Mouse (Mus musculus) liver, embryonic 13.5 days (tissue): ENCODE data around the gene Mta3. TPM values are rescaled to one million over a fixed set of nuclear protein-coding genes. Genes with fewer than 3 reads are reported as not detected.
A peak's percentile ranks its signal among the peaks of the same experiment; 100 is the strongest.

Experiments
- ATAC-seq: fragments of 200-750 bp; cut with Nextera tagmentation; 2 replicates; pipeline ENCODE4 v1.8.0; 2017; ENCODE audit warnings: low read depth, mild to moderate bottlenecking, moderate number of reproducible peaks, moderate library complexity
- DNase-seq: peaks from one replicate; pipeline ENCODE4 v3.0.0; 2022
- H3K27ac ChIP-seq: fragments of 300-500 bp; sonication (generic); 2 replicates; pipeline ENCODE4 v1.5.1; 2015; ENCODE audit warnings: moderate library complexity, mild to moderate bottlenecking, inconsistent platforms
- H3K27me3 ChIP-seq: fragments of 300-500 bp; sonication (generic); 2 replicates; pipeline ENCODE4 v1.6.1; 2015; ENCODE audit warnings: mild to moderate bottlenecking, inconsistent platforms
- H3K36me3 ChIP-seq: fragments of 300-500 bp; sonication (generic); 2 replicates; pipeline ENCODE4 v1.6.1; 2015; ENCODE audit warnings: mild to moderate bottlenecking, inconsistent platforms
- H3K4me1 ChIP-seq: fragments of 300-500 bp; sonication (generic); replicated peaks from 2 replicates; pipeline ENCODE4 v1.6.1; 2015; ENCODE audit warnings: inconsistent platforms
- H3K4me2 ChIP-seq: fragments of 300-500 bp; sonication (generic); 2 replicates; pipeline ENCODE4 v1.6.1; 2015; ENCODE audit warnings: inconsistent platforms, mild to moderate bottlenecking, moderate library complexity
- H3K4me3 ChIP-seq: fragments of 300-500 bp; sonication (generic); replicated peaks from 2 replicates; pipeline ENCODE4 v1.5.1; 2015; ENCODE audit warnings: mild to moderate bottlenecking, inconsistent platforms
- H3K9ac ChIP-seq: fragments of 300-500 bp; sonication (generic); 2 replicates; pipeline ENCODE4 v1.6.1; 2015; ENCODE audit warnings: mild to moderate bottlenecking, inconsistent platforms
- H3K9me3 ChIP-seq: fragments of 300-500 bp; sonication (generic); replicated peaks from 2 replicates; pipeline ENCODE4 v1.6.1; 2016; ENCODE audit warnings: inconsistent platforms
- WGBS: fragments of 180-500 bp; shearing (Covaris S2); methylation state at CpG from one replicate; pipeline ENCODE4 v1.1.7; 2015; ENCODE audit not compliant: insufficient replicate concordance; 5-methylcytosine and 5-hydroxymethylcytosine counted together
- polyA plus RNA-seq: library from polyadenylated mRNA; unstranded; fragments of >200 nt; fragmentation: Nextera tagmentation; extraction: Ambion mirVana; gene quantifications from 2 replicates; pipeline ENCODE4 v1.2.1, GENCODE M21; 2015

Mta3 gene
- polyA plus RNA-seq, 1 experiment from 2014 or later = 44.1 TPM

- H3K9me3 ChIP-seq = no peaks in the 10 kb centered on the region
- H3K4me1 ChIP-seq = peaks cover 22% of the 10 kb centered on the region
- 64% methylated on average over 3 of the region's 3 CpGs for WGBS
- H3K4me3 ChIP-seq = no peak overlapping the region
- DNase-seq = no peak
- H3K27ac ChIP-seq = peak overlapping the region; percentile 75
- H3K27me3 ChIP-seq = no peaks in the 10 kb centered on the region
- H3K9ac ChIP-seq = no peak overlapping the region
- H3K4me2 ChIP-seq = no peak overlapping the region
- H3K36me3 ChIP-seq = no peaks in the 10 kb centered on the region
- peak; percentile 81 for ATAC-seq
Measured at GRCm38 (mm10) chr17:83836048-83836447, 130.1 kb downstream of the Mta3 start.

- no peaks in the 10 kb centered on the region for H3K36me3 ChIP-seq
- no peak overlapping the region for H3K4me2 ChIP-seq
- no peaks in the 10 kb centered on the region for H3K9me3 ChIP-seq
- peak overlapping the region; percentile 29; the same call in 1 of the 2 replicates for H3K27ac ChIP-seq
- 64% methylated on average over 8 of the region's 8 CpGs for WGBS
- DNase-seq (no peak), ATAC-seq (no peak)
- H3K27me3 ChIP-seq = no peaks in the 10 kb centered on the region
- peaks cover 19% of the 10 kb centered on the region for H3K4me1 ChIP-seq
- no peak overlapping the region; the same call in 1 of the 2 replicates for H3K9ac ChIP-seq
- H3K4me3 ChIP-seq = no peak overlapping the region
Measured at GRCm38 (mm10) chr17:83837659-83838190, 131.8 kb downstream of the Mta3 start.

- Histone ChIP-seq H3K4me2 (no peak overlapping the region), H3K9ac (no peak overlapping the region), H3K27me3 (no peaks in the 10 kb centered on the region), H3K4me1 (peaks cover 14% of the 10 kb centered on the region; the same call in 1 of the 2 replicates), H3K27ac (no peak overlapping the region), H3K9me3 (no peaks in the 10 kb centered on the region), H3K36me3 (no peaks in the 10 kb centered on the region), H3K4me3 (no peak overlapping the region)
- ATAC-seq (no peak), DNase-seq (no peak)
- WGBS = 73% methylated on average over 9 of the region's 9 CpGs
Measured at GRCm38 (mm10) chr17:83839132-83839531, 133.2 kb downstream of the Mta3 start.

GRCm38 (mm10) chr17:83841011-83841410 is 135.0 kb downstream of the Mta3 start:
- no peak for ATAC-seq
- DNase-seq = no peak
- Histone ChIP-seq H3K9me3 (no peaks in the 10 kb centered on the region), H3K4me1 (peaks cover 14% of the 10 kb centered on the region), H3K4me2 (no peak overlapping the region), H3K36me3 (no peaks in the 10 kb centered on the region), H3K27me3 (no peaks in the 10 kb centered on the region), H3K9ac (no peak overlapping the region), H3K4me3 (no peak overlapping the region), H3K27ac (no peak overlapping the region)
- 71% methylated on average over 5 of the region's 5 CpGs for WGBS

GRCm38 (mm10) chr17:83843780-83844179 is 137.8 kb downstream of the Mta3 start:
- Histone ChIP-seq H3K9ac (no peak overlapping the region), H3K4me3 (no peak overlapping the region), H3K4me1 (peaks cover 41% of the 10 kb centered on the region), H3K4me2 (no peak overlapping the region), H3K36me3 (no peaks in the 10 kb centered on the region), H3K9me3 (no peaks in the 10 kb centered on the region), H3K27ac (no peak overlapping the region), H3K27me3 (no peaks in the 10 kb centered on the region)
- no peak for ATAC-seq
- WGBS = 57% methylated on average over 7 of the region's 7 CpGs
- DNase-seq = no peak

- H3K4me2 ChIP-seq = peak overlapping the region; percentile 43
- peak overlapping the region; percentile 31; the same call in 1 of the 2 replicates for H3K4me3 ChIP-seq
- DNase-seq (no peak), ATAC-seq (peak; percentile 45)
- no peaks in the 10 kb centered on the region for H3K36me3 ChIP-seq
- peak overlapping the region; percentile 78 for H3K27ac ChIP-seq
- peak overlapping the region; percentile 44; the same call in 1 of the 2 replicates for H3K9ac ChIP-seq
- 38% methylated on average over 8 of the region's 8 CpGs for WGBS
- H3K4me1 ChIP-seq = peaks cover 57% of the 10 kb centered on the region
- no peaks in the 10 kb centered on the region for H3K9me3 ChIP-seq
- H3K27me3 ChIP-seq = no peaks in the 10 kb centered on the region
Measured at GRCm38 (mm10) chr17:83845538-83845937, 139.6 kb downstream of the Mta3 start.

- ATAC-seq = peak; percentile 27; the same call in 1 of the 2 replicates
- Histone ChIP-seq H3K27me3 (no peaks in the 10 kb centered on the region), H3K9ac (peak overlapping the region; percentile 44; the same call in 1 of the 2 replicates), H3K36me3 (no peaks in the 10 kb centered on the region), H3K27ac (peak overlapping the region; percentile 78), H3K4me1 (peaks cover 58% of the 10 kb centered on the region), H3K4me3 (peak overlapping the region; percentile 31), H3K9me3 (no peaks in the 10 kb centered on the region), H3K4me2 (peak overlapping the region; percentile 43)
- DNase-seq = no peak
- WGBS = 47% methylated on average over 21 of the region's 21 CpGs
Measured at GRCm38 (mm10) chr17:83846301-83847021, 140.5 kb downstream of the Mta3 start.

- no peak for DNase-seq
- no peaks in the 10 kb centered on the region for H3K36me3 ChIP-seq
- H3K9me3 ChIP-seq = no peaks in the 10 kb centered on the region
- 0 out of 2 replicates have a peak overlapping the region, but pooled peaks have one; percentile 31 for H3K4me3 ChIP-seq
- H3K4me1 ChIP-seq = peaks cover 56% of the 10 kb centered on the region
- 67% methylated on average over 6 of the region's 6 CpGs for WGBS
- H3K27me3 ChIP-seq = no peaks in the 10 kb centered on the region
- ATAC-seq = no peak
- H3K9ac ChIP-seq = peak overlapping the region; percentile 44; the same call in 1 of the 2 replicates
- H3K4me2 ChIP-seq = peak overlapping the region; percentile 43
- peak overlapping the region; percentile 78 for H3K27ac ChIP-seq
Measured at GRCm38 (mm10) chr17:83847100-83847499, 141.1 kb downstream of the Mta3 start.

- WGBS = 26% methylated on average over 3 of the region's 3 CpGs
- no peaks in the 10 kb centered on the region for H3K36me3 ChIP-seq
- H3K4me1 ChIP-seq = peaks cover 56% of the 10 kb centered on the region
- peak within 1 kb of the TSS; percentile 78 for H3K27ac ChIP-seq
- H3K9me3 ChIP-seq = no peaks in the 10 kb centered on the region
- no peaks in the 10 kb centered on the region for H3K27me3 ChIP-seq
- H3K4me2 ChIP-seq = peak within 1 kb of the TSS; percentile 43
- DNase-seq (no peak), ATAC-seq (peak; percentile 61)
- H3K4me3 ChIP-seq = peak within 1 kb of the TSS; percentile 31; the same call in 1 of the 2 replicates
- peak within 1 kb of the TSS; percentile 44; the same call in 1 of the 2 replicates for H3K9ac ChIP-seq
Measured at GRCm38 (mm10) chr17:83847815-83848214, 141.9 kb downstream of the Mta3 start, which contains the start of gene Haao. Gene Haao (minus strand): TSS chr17:83847963.

- H3K9me3 ChIP-seq = no peaks in the 10 kb centered on the region
- ATAC-seq = no peak
- H3K9ac ChIP-seq = no peak overlapping the region
- no peaks in the 10 kb centered on the region for H3K27me3 ChIP-seq
- H3K4me1 ChIP-seq = peaks cover 57% of the 10 kb centered on the region
- 36% methylated on average over 4 of the region's 4 CpGs for WGBS
- H3K4me3 ChIP-seq = no peak overlapping the region
- H3K27ac ChIP-seq = peak overlapping the region; percentile 78
- no peak overlapping the region for H3K4me2 ChIP-seq
- no peak for DNase-seq
- no peaks in the 10 kb centered on the region for H3K36me3 ChIP-seq
Measured at GRCm38 (mm10) chr17:83848482-83848881, 142.5 kb downstream of the Mta3 start.

GRCm38 (mm10) chr17:83849081-83849675 is 143.2 kb downstream of the Mta3 start:
- H3K4me1 ChIP-seq = peaks cover 64% of the 10 kb centered on the region
- DNase-seq (no peak), ATAC-seq (no peak)
- no peak overlapping the region for H3K4me2 ChIP-seq
- no peaks in the 10 kb centered on the region for H3K36me3 ChIP-seq
- no peak overlapping the region for H3K4me3 ChIP-seq
- no peaks in the 10 kb centered on the region for H3K27me3 ChIP-seq
- no peaks in the 10 kb centered on the region for H3K9me3 ChIP-seq
- 67% methylated on average over 12 of the region's 12 CpGs for WGBS
- no peak overlapping the region for H3K9ac ChIP-seq
- H3K27ac ChIP-seq = no peak overlapping the region; the same call in 1 of the 2 replicates
